Mouse (Mus musculus): Measurements from ENCODE around the gene Abtb2.

DNA sequence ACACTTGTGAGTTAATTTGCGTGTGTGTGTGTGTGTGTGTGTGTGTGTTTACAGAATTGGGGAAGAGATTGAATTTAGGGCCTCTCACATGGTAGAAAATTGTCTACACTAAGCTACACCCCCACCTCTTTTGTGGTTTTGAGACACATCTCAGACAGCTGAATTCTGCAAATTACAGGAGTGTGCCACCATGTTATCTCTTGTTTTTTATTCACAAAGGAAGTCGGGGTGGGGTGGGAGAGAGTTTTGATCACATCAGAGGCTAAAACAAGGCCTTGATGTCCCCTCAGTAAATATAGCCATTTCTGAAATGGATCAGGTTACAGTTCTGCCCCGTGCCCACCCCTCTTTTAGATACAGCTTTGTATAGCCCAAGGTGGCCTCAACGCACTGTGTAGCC, 86.0 kb downstream of the Abtb2 start:
- TF ChIP-seq CTCF (IDR thresholded peaks at IDR 0.05; ENCODE audit: borderline replicate concordance, insufficient read depth, low read length): no peak
- TF ChIP-seq POLR2A (IDR thresholded peaks at IDR 0.05; ENCODE audit: low read depth, low read length): no peak
